Comparison of ENCODE assay signal across 8 mouse cellular contexts in the genomic region with DNA sequence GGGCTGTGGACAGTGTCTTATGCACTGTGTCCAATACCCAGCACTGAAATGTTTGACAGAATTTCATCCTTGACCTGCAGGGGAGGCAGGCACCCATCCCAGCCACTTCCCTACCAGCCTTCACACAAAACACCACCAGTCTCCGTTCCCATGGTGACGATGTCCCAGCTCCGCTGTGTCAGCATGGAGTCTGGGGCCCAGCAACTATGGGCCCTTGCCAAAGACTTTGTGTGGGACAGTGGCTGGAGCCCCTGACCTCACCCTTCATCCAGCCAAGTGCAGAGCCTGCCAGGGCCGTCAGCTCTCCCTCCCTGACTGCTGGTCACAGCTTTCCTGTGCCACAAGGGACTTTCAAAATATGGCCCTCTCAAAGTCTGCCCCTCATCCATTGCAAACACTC. TPM values are rescaled to one million over a fixed set of nuclear protein-coding genes. Genes with fewer than 3 reads are reported as not detected.
A peak's percentile ranks its signal among the peaks of the same experiment; 100 is the strongest.
DNase-seq lines count a peak whose midpoint lies in the region; TF ChIP-seq lines count a peak whose summit lies in the region.
"Had no signal": no experiment of that assay in that cellular context is flagged by ENCODE, and none has a peak within 500 bp of the region (broad histone marks: within the 10 kb centered on the region; RNA-seq: fewer than 3 reads in every experiment).

No protein-coding gene starts in this region.

- peak in 1 of 2 experiments; percentile 67 for DNase-seq in left cerebral cortex, adult 2 months (ENCODE audit: extremely low spot score in 1 of 2, low spot score in 2 of 2)
- no peak for DNase-seq in left cerebral cortex, adult 18-20 months (ENCODE audit: low spot score in 2 of 2)
- DNase-seq in brain, adult 2 months (ENCODE audit: low read depth, low spot score) = peak; percentile 81
- DNase-seq in gastrocnemius, postnatal 14 days = peak; percentile 71
- peak; percentile 60 for DNase-seq in kidney, postnatal 10 days
- no peak for DNase-seq in spleen, postnatal 10 days (ENCODE audit: low spot score in 2 of 2)
- no peak for DNase-seq in c-Kit-positive CD71-positive TER-119-positive erythroid progenitor cells, embryonic 14.5 days (ENCODE audit: low spot score)

- no peak overlapping the region for H3K4me3 ChIP-seq in left cerebral cortex, adult 2 months

- TF ChIP-seq CTCF in left cerebral cortex, adult 2 months (IDR thresholded peaks at IDR 0.05) = no peak; the same call in 1 of the 2 replicates

- peak overlapping the region; percentile 16; the same call in 1 of the 2 replicates for H3K27ac ChIP-seq in left cerebral cortex, adult 2 months
- H3K27ac ChIP-seq: liver, embryonic 14.5 days had no signal

- intact Hi-C loops in left cerebral cortex, adult 2 months (cut with DNase I) = no loop called here
- intact Hi-C loops in gastrocnemius, postnatal 14 days (cut with DNase I; ENCODE audit: low total_unique reads) = no loop called here

RNA-seq across cellular contexts. Expression of a gene that starts 16.2 kb away (rescaled TPM):
- 10 to 100 TPM; 60.1 to 61.4 TPM for total RNA-seq in left cerebral cortex, adult 2 months (2021)
- total RNA-seq in left cerebral cortex, adult 18-20 months (2021) = 10 to 100 TPM; 67.0 to 69.6 TPM
- 10 to 100 TPM; 18.3 to 24.5 TPM for total RNA-seq in gastrocnemius, postnatal 14 days (2021)

RNA-seq across cellular contexts. Expression of a gene that starts 38.0 kb away (rescaled TPM):
- total RNA-seq in left cerebral cortex, adult 2 months (2021) = 1 to 10 TPM; 7.2 to 8.9 TPM
- 1 to 10 TPM; 7.7 to 8.8 TPM for total RNA-seq in left cerebral cortex, adult 18-20 months (2021)
- 1 to 10 TPM; 2.2 to 2.7 TPM for total RNA-seq in gastrocnemius, postnatal 14 days (2021)

RNA-seq across cellular contexts. Expression of a gene that starts 45.9 kb away (rescaled TPM):
- 10 to 100 TPM; 13.6 to 13.7 TPM for total RNA-seq in left cerebral cortex, adult 2 months (2021)
- 10 to 100 TPM; 14.5 to 15.3 TPM for total RNA-seq in left cerebral cortex, adult 18-20 months (2021)
- total RNA-seq in gastrocnemius, postnatal 14 days (2021) = 1 to 10 TPM; 4.1 to 4.3 TPM

Comparison
In these comparisons a context has a peak if more than half of its experiments do, and no peak if none do; other contexts are left out.
1. DNase-seq: peak in brain, adult 2 months (single experiment), gastrocnemius, postnatal 14 days (single experiment) and kidney, postnatal 10 days (single experiment); none in left cerebral cortex, adult 18-20 months (0 of 2), spleen, postnatal 10 days (0 of 2) and c-Kit-positive CD71-positive TER-119-positive erythroid progenitor cells, embryonic 14.5 days (single experiment).